Mouse (Mus musculus) embryo, embryonic 9.5 days (tissue): ENCODE measurements around the gene 1810009A15Rik.
A peak's percentile ranks its signal among the peaks of the same experiment; 100 is the strongest.

Experiments used
- DNase-seq: peaks from one replicate; pipeline ENCODE4 v3.0.0-alpha.2; 2017; ENCODE audit errors: extremely low spot score

Gene 1810009A15Rik

GRCm38 (mm10) chr19:8920073-8920736 is 31.6 kb downstream of the 1810009A15Rik start, which contains the start of gene B3gat3:
B3gat3 (plus strand) TSS chr19:8920374.
- peak; percentile 96 for DNase-seq

- DNase-seq = peak; percentile 49
Measured at GRCm38 (mm10) chr19:8920836-8921291, 32.2 kb downstream of the 1810009A15Rik start.

- DNase-seq = no peak
Measured at GRCm38 (mm10) chr19:8921741-8922140, 33.1 kb downstream of the 1810009A15Rik start.

GRCm38 (mm10) chr19:8926766-8927165 is 38.1 kb downstream of the 1810009A15Rik start:
- DNase-seq = no peak

- no peak for DNase-seq
Measured at GRCm38 (mm10) chr19:8927891-8928525, 39.4 kb downstream of the 1810009A15Rik start.

GRCm38 (mm10) chr19:8928689-8929223 is 40.1 kb downstream of the 1810009A15Rik start:
- DNase-seq = no peak

- DNase-seq = peak; percentile 91
Measured at GRCm38 (mm10) chr19:8929224-8930088, 40.8 kb downstream of the 1810009A15Rik start, which contains the start of the genes Rom1 and Eml3. Rom1 (minus strand) TSS chr19:8929356. Eml3 (plus strand) TSS chr19:8929552.

- DNase-seq = no peak
Measured at GRCm38 (mm10) chr19:8930117-8930516, 41.5 kb downstream of the 1810009A15Rik start.

- DNase-seq = no peak
Measured at GRCm38 (mm10) chr19:8930771-8931170, 42.1 kb downstream of the 1810009A15Rik start.

GRCm38 (mm10) chr19:8936736-8937135 is 48.1 kb downstream of the 1810009A15Rik start:
- DNase-seq = no peak
